Mouse (Mus musculus) forebrain, embryonic 16.5 days (tissue): ENCODE measurements around the gene 4930486L24Rik. TPM values are rescaled to one million over a fixed set of nuclear protein-coding genes. Genes with fewer than 3 reads are reported as not detected.
"Not testable (repeated sequence)": the region's sequence is repeated elsewhere in the genome, so short reads cannot be mapped to it uniquely, and the experiment has no call there.

ENCODE experiments used
- ATAC-seq: fragments of 200-750 bp; cut with Nextera tagmentation; 2 replicates; pipeline ENCODE4 v1.8.0; 2017; ENCODE audit warnings: mild to moderate bottlenecking, moderate library complexity
- H3K27ac ChIP-seq: fragments of 300-500 bp; sonication (generic); 2 replicates; pipeline ENCODE4 v1.5.1; 2014; ENCODE audit warnings: low read length, control low read depth
- H3K27me3 ChIP-seq: fragments of 300-500 bp; sonication (generic); replicated peaks from 2 replicates; pipeline ENCODE4 v1.6.1; 2014; ENCODE audit warnings: low read length; ENCODE audit not compliant: control insufficient read depth, insufficient read depth
- H3K36me3 ChIP-seq: fragments of 300-500 bp; sonication (generic); 2 replicates; pipeline ENCODE4 v1.6.1; 2014; ENCODE audit not compliant: control insufficient read depth, insufficient read depth
- H3K4me1 ChIP-seq: fragments of 300-500 bp; sonication (generic); replicated peaks from 2 replicates; pipeline ENCODE4 v1.6.1; 2014; ENCODE audit warnings: low read length; ENCODE audit not compliant: control insufficient read depth, insufficient read depth
- H3K4me2 ChIP-seq: fragments of 300-500 bp; sonication (generic); 2 replicates; pipeline ENCODE4 v1.6.1; 2014; ENCODE audit warnings: mild to moderate bottlenecking, low read length, control low read depth
- H3K4me3 ChIP-seq: fragments of 300-500 bp; sonication (generic); replicated peaks from 2 replicates; pipeline ENCODE4 v1.5.1; 2014; ENCODE audit warnings: mild to moderate bottlenecking, low read length, control low read depth
- H3K9ac ChIP-seq: fragments of 300-500 bp; sonication (generic); replicated peaks from 2 replicates; pipeline ENCODE4 v1.6.1; 2014; ENCODE audit warnings: low read depth, low read length, control low read depth
- H3K9me3 ChIP-seq: fragments of 300-500 bp; sonication (generic); 2 replicates; pipeline ENCODE4 v1.6.1; 2016; ENCODE audit warnings: low read length; ENCODE audit not compliant: control insufficient read depth
- WGBS: fragments of 180-500 bp; shearing (Covaris S2); extraction: QIAGEN DNeasy Blood & Tissue Kit; methylation state at CpG from one replicate; pipeline ENCODE4 v1.1.7; 2014; 5-methylcytosine and 5-hydroxymethylcytosine counted together
- polyA plus RNA-seq: library from polyadenylated mRNA; unstranded; fragments of >200 nt; fragmentation: Nextera tagmentation; extraction: Ambion mirVana; gene quantifications from 2 replicates; pipeline ENCODE4 v1.2.1, GENCODE M21; 2015

4930486L24Rik gene
- not detected in 2 replicates for polyA plus RNA-seq

GRCm38 (mm10) chr13:60864281-60864680 lies at the start of gene 4930486L24Rik:
Gene 4930486L24Rik (minus strand): TSS chr13:60864475.
- Histone ChIP-seq H3K9me3 (no peaks in the 10 kb centered on the region; the same call in 1 of the 2 replicates), H3K4me1 (no peaks in the 10 kb centered on the region), H3K27me3 (no peaks in the 10 kb centered on the region), H3K36me3 (no peaks in the 10 kb centered on the region), H3K9ac (no peak within 1 kb of the TSS), H3K4me2 (no peak within 1 kb of the TSS), H3K27ac (no peak within 1 kb of the TSS), H3K4me3 (no peak within 1 kb of the TSS)
- ATAC-seq, result no peak
- WGBS, result 82% methylated on average over 1 of the region's 1 CpGs

GRCm38 (mm10) chr13:60904780-60905179 lies 40.5 kb upstream of the 4930486L24Rik start, which contains the start of gene Tpbpb:
Gene Tpbpb (minus strand): TSS chr13:60904880.
- not testable (repeated sequence) for ATAC-seq, H3K36me3 ChIP-seq, H3K9ac ChIP-seq, H3K4me1 ChIP-seq, H3K4me3 ChIP-seq, H3K9me3 ChIP-seq, H3K27me3 ChIP-seq, H3K27ac ChIP-seq, H3K4me2 ChIP-seq
- 84% methylated on average over 2 of the region's 2 CpGs for WGBS

- no peaks in the 10 kb centered on the region for H3K4me1 ChIP-seq
- no peak within 1 kb of the TSS for H3K9ac ChIP-seq
- H3K9me3 ChIP-seq, result 0 out of 2 replicates have a peak, but pooled peaks cover 2% of the 10 kb centered on the region
- ATAC-seq, result no peak
- no peak within 1 kb of the TSS for H3K4me2 ChIP-seq
- no peaks in the 10 kb centered on the region for H3K27me3 ChIP-seq
- H3K36me3 ChIP-seq, result no peaks in the 10 kb centered on the region
- no peak within 1 kb of the TSS for H3K27ac ChIP-seq
- WGBS, result 89% methylated on average over 3 of the region's 3 CpGs
- no peak within 1 kb of the TSS for H3K4me3 ChIP-seq
Observed at GRCm38 (mm10) chr13:60897328-60897727, 33.1 kb upstream of the 4930486L24Rik start, which contains the start of gene Ctla2b. Gene Ctla2b (minus strand): TSS chr13:60897447.

- H3K9me3 ChIP-seq, H3K9ac ChIP-seq, H3K4me3 ChIP-seq, ATAC-seq, H3K27me3 ChIP-seq, H3K4me2 ChIP-seq, H3K36me3 ChIP-seq, H3K27ac ChIP-seq, H3K4me1 ChIP-seq: not testable (repeated sequence)
- 100% methylated on average over 7 of the region's 8 CpGs for WGBS
Observed at GRCm38 (mm10) chr13:60896794-60897193, 32.5 kb upstream of the 4930486L24Rik start, which contains the start of gene Gm49392. Gene Gm49392 (minus strand): TSS chr13:60896894.

- Histone ChIP-seq H3K4me1 (no peaks in the 10 kb centered on the region), H3K27ac (no peak overlapping the region), H3K27me3 (no peaks in the 10 kb centered on the region), H3K36me3 (no peaks in the 10 kb centered on the region), H3K9ac (no peak overlapping the region), H3K4me3 (no peak overlapping the region), H3K9me3 (0 out of 2 replicates have a peak, but pooled peaks cover 2% of the 10 kb centered on the region), H3K4me2 (no peak overlapping the region)
- no peak for ATAC-seq
Observed at GRCm38 (mm10) chr13:60895406-60896160, 31.3 kb upstream of the 4930486L24Rik start.

GRCm38 (mm10) chr13:60892301-60892700 lies 28.0 kb upstream of the 4930486L24Rik start:
- no peak overlapping the region for H3K9ac ChIP-seq
- WGBS, result 94% methylated on average over 1 of the region's 1 CpGs
- 0 out of 2 replicates have a peak, but pooled peaks cover 2% of the 10 kb centered on the region for H3K9me3 ChIP-seq
- no peak overlapping the region for H3K27ac ChIP-seq
- H3K27me3 ChIP-seq, result no peaks in the 10 kb centered on the region
- ATAC-seq, result no peak
- no peaks in the 10 kb centered on the region for H3K36me3 ChIP-seq
- no peaks in the 10 kb centered on the region for H3K4me1 ChIP-seq
- no peak overlapping the region for H3K4me3 ChIP-seq
- no peak overlapping the region for H3K4me2 ChIP-seq

- H3K4me2 ChIP-seq, result no peak overlapping the region
- no peak overlapping the region for H3K9ac ChIP-seq
- 84% methylated on average over 4 of the region's 4 CpGs for WGBS
- ATAC-seq, result no peak
- no peaks in the 10 kb centered on the region for H3K36me3 ChIP-seq
- no peaks in the 10 kb centered on the region for H3K9me3 ChIP-seq
- no peaks in the 10 kb centered on the region for H3K4me1 ChIP-seq
- H3K27ac ChIP-seq, result no peak overlapping the region
- no peaks in the 10 kb centered on the region for H3K27me3 ChIP-seq
- no peak overlapping the region for H3K4me3 ChIP-seq
Observed at GRCm38 (mm10) chr13:60848241-60849120, 15.8 kb downstream of the 4930486L24Rik start.

- no peak overlapping the region for H3K4me2 ChIP-seq
- 84% methylated on average over 8 of the region's 8 CpGs for WGBS
- no peak for ATAC-seq
Observed at GRCm38 (mm10) chr13:60843153-60843552, 21.1 kb downstream of the 4930486L24Rik start.

GRCm38 (mm10) chr13:60842703-60843102 lies 21.6 kb downstream of the 4930486L24Rik start:
- Histone ChIP-seq H3K9me3 (no peaks in the 10 kb centered on the region), H3K36me3 (no peaks in the 10 kb centered on the region), H3K27me3 (no peaks in the 10 kb centered on the region), H3K4me2 (no peak overlapping the region), H3K4me3 (no peak overlapping the region), H3K4me1 (no peaks in the 10 kb centered on the region), H3K27ac (no peak overlapping the region), H3K9ac (no peak overlapping the region)
- WGBS, result 82% methylated on average over 6 of the region's 6 CpGs
- no peak for ATAC-seq

More at GRCm38 (mm10) chr13:60843153-60843552, 21.1 kb downstream of the 4930486L24Rik start:
- Histone ChIP-seq H3K36me3 (no peaks in the 10 kb centered on the region), H3K4me1 (no peaks in the 10 kb centered on the region), H3K9me3 (no peaks in the 10 kb centered on the region), H3K27me3 (no peaks in the 10 kb centered on the region), H3K4me3 (no peak overlapping the region), H3K27ac (no peak overlapping the region), H3K9ac (no peak overlapping the region)
